Mouse (Mus musculus) retina, embryonic 14.5 days (tissue): Measurements from ENCODE around the gene Sapcd1.
A peak's percentile ranks its signal among the peaks of the same experiment; 100 is the strongest.
"Not testable (repeated sequence)": the region's sequence is repeated elsewhere in the genome, so short reads cannot be mapped to it uniquely, and the experiment has no call there.

Experiments
- DNase-seq: peaks from one replicate; pipeline ENCODE4 v3.0.0-alpha.2; 2015; ENCODE audit warnings: low spot score

Sapcd1 gene

GRCm38 (mm10) chr17:35007387-35007991 is 20.3 kb downstream of the Sapcd1 start:
- DNase-seq: no peak

GRCm38 (mm10) chr17:35005902-35006301 is 21.9 kb downstream of the Sapcd1 start:
- DNase-seq: not testable (repeated sequence)

GRCm38 (mm10) chr17:35005158-35005557 is 22.7 kb downstream of the Sapcd1 start:
- DNase-seq: no peak

GRCm38 (mm10) chr17:35004075-35004717 is 23.6 kb downstream of the Sapcd1 start:
- no peak for DNase-seq

- no peak for DNase-seq
Measured at GRCm38 (mm10) chr17:35003022-35003838, 24.6 kb downstream of the Sapcd1 start.

GRCm38 (mm10) chr17:35002153-35002865 is 25.5 kb downstream of the Sapcd1 start:
- DNase-seq: no peak

- peak; percentile 22 for DNase-seq
Measured at GRCm38 (mm10) chr17:35001452-35002152, 26.2 kb downstream of the Sapcd1 start.

GRCm38 (mm10) chr17:35000717-35001451 is 26.9 kb downstream of the Sapcd1 start, which contains the start of gene Vars:
Gene Vars (plus strand): TSS chr17:35000987.
- DNase-seq: peak; percentile 93

GRCm38 (mm10) chr17:34999871-35000716 is 27.7 kb downstream of the Sapcd1 start:
- not testable (repeated sequence) for DNase-seq

- DNase-seq: no peak
Measured at GRCm38 (mm10) chr17:34998526-34999430, 29.0 kb downstream of the Sapcd1 start.

- DNase-seq: no peak
Measured at GRCm38 (mm10) chr17:34997142-34997483, 30.7 kb downstream of the Sapcd1 start.

GRCm38 (mm10) chr17:34996411-34997141 is 31.2 kb downstream of the Sapcd1 start:
- no peak for DNase-seq

- DNase-seq: not testable (repeated sequence)
Measured at GRCm38 (mm10) chr17:34995927-34996326, 31.9 kb downstream of the Sapcd1 start.

- DNase-seq: not testable (repeated sequence)
Measured at GRCm38 (mm10) chr17:34995192-34995591, 32.6 kb downstream of the Sapcd1 start.

GRCm38 (mm10) chr17:34994751-34995150 is 33.1 kb downstream of the Sapcd1 start:
- no peak for DNase-seq

GRCm38 (mm10) chr17:34984218-34984617 is 43.6 kb downstream of the Sapcd1 start:
- peak; percentile 65 for DNase-seq

GRCm38 (mm10) chr17:34982328-34982727 is 45.5 kb downstream of the Sapcd1 start:
- DNase-seq: no peak

- peak; percentile 94 for DNase-seq
Measured at GRCm38 (mm10) chr17:34981690-34982180, 46.1 kb downstream of the Sapcd1 start, which contains the start of gene Lsm2. Gene Lsm2 (plus strand): TSS chr17:34981862.
